8 mouse cellular contexts compared by ENCODE assay signal in genomic region chr5:76782414-76783103, GRCm38 (mm10).
A peak's percentile ranks its signal among the peaks of the same experiment; 100 is the strongest.
DNase-seq lines count a peak whose midpoint lies in the region; ATAC-seq and TF ChIP-seq lines count a peak whose summit lies in the region.

No protein-coding gene starts in this region.

- 0 out of 2 replicates have a peak, but pooled peaks have one; percentile 28 for ATAC-seq in kidney, embryonic 14.5 days (ENCODE audit: low FRiP score, low TSS enrichment)
- ATAC-seq in intestine, embryonic 15.5 days, result peak; percentile 72
- peak; percentile 83 for ATAC-seq in neural tube, embryonic 13.5 days (ENCODE audit: low read depth)

- WGBS in kidney, embryonic 14.5 days, result 56% methylated on average over 7 of the region's 7 CpGs
- 59% methylated on average over 7 of the region's 7 CpGs for WGBS in kidney, adult 2 months
- 41% methylated on average over 7 of the region's 7 CpGs for WGBS in intestine, embryonic 15.5 days
- 23% methylated on average over 7 of the region's 7 CpGs for WGBS in neural tube, embryonic 13.5 days

- no peak for TF ChIP-seq POLR2A in kidney, adult 2 months (IDR thresholded peaks at IDR 0.05; ENCODE audit: low read depth, low read length)
- no peak for TF ChIP-seq POLR2A in cortical plate, adult 2 months (IDR thresholded peaks at IDR 0.05; ENCODE audit: extremely low read depth, insufficient read depth, low read length)

- no peak overlapping the region for H3K4me2 ChIP-seq in kidney, embryonic 14.5 days (replicated peaks; ENCODE audit: low read depth, low read length)
- H3K4me2 ChIP-seq in intestine, embryonic 15.5 days (replicated peaks), result 0 out of 2 replicates have a peak overlapping the region, but pooled peaks have one; percentile 22
- H3K4me2 ChIP-seq in neural tube, embryonic 13.5 days, result peak overlapping the region; percentile 13; the same call in 1 of the 2 replicates

- no peaks in the 10 kb centered on the region for H3K36me3 ChIP-seq in kidney, embryonic 14.5 days (ENCODE audit: control insufficient read depth, insufficient read depth, low read length)
- H3K36me3 ChIP-seq in kidney, adult 2 months (ENCODE audit: control insufficient read depth, insufficient read depth, low read length), result no peaks in the 10 kb centered on the region
- H3K36me3 ChIP-seq in intestine, embryonic 15.5 days, result no peaks in the 10 kb centered on the region
- H3K36me3 ChIP-seq in neural tube, embryonic 13.5 days, result no peaks in the 10 kb centered on the region

- H3K9me3 ChIP-seq in kidney, embryonic 14.5 days (ENCODE audit: control insufficient read depth, low read length), result no peaks in the 10 kb centered on the region
- H3K9me3 ChIP-seq in intestine, embryonic 15.5 days, result no peaks in the 10 kb centered on the region
- H3K9me3 ChIP-seq in neural tube, embryonic 13.5 days, result no peaks in the 10 kb centered on the region

- H3K4me1 ChIP-seq in kidney, embryonic 14.5 days (ENCODE audit: control insufficient read depth, insufficient read depth, low read length), result no peaks in the 10 kb centered on the region
- no peaks in the 10 kb centered on the region for H3K4me1 ChIP-seq in kidney, adult 2 months (ENCODE audit: control insufficient read depth, insufficient read depth, low read length)
- H3K4me1 ChIP-seq in cortical plate, adult 2 months (ENCODE audit: control insufficient read depth, insufficient read depth, low read length), result peaks cover 4% of the 10 kb centered on the region; the same call in 1 of the 2 replicates
- 0 out of 2 replicates have a peak, but pooled peaks cover 5% of the 10 kb centered on the region for H3K4me1 ChIP-seq in intestine, embryonic 15.5 days (replicated peaks)
- peaks cover 41% of the 10 kb centered on the region for H3K4me1 ChIP-seq in neural tube, embryonic 13.5 days (replicated peaks)

- no peaks in the 10 kb centered on the region for H3K27me3 ChIP-seq in kidney, embryonic 14.5 days (ENCODE audit: control insufficient read depth, insufficient read depth, low read length)
- no peaks in the 10 kb centered on the region for H3K27me3 ChIP-seq in kidney, adult 2 months (replicated peaks; ENCODE audit: control insufficient read depth, insufficient read depth, low read length)
- no peaks in the 10 kb centered on the region for H3K27me3 ChIP-seq in intestine, embryonic 15.5 days (replicated peaks)
- no peaks in the 10 kb centered on the region for H3K27me3 ChIP-seq in neural tube, embryonic 13.5 days

- H3K27ac ChIP-seq in kidney, embryonic 14.5 days (ENCODE audit: low read depth, low read length), result no peak overlapping the region
- no peak overlapping the region for H3K27ac ChIP-seq in kidney, adult 2 months (ENCODE audit: insufficient read depth, low read depth, low read length)
- H3K27ac ChIP-seq in cortical plate, adult 2 months (ENCODE audit: insufficient read depth, low read length), result peak overlapping the region; percentile 55; the same call in 1 of the 2 replicates
- H3K27ac ChIP-seq in intestine, embryonic 15.5 days, result peak overlapping the region; percentile 60
- peak overlapping the region; percentile 91 for H3K27ac ChIP-seq in neural tube, embryonic 13.5 days (replicated peaks)

- H3K9ac ChIP-seq in kidney, embryonic 14.5 days (ENCODE audit: low read depth, low read length), result no peak overlapping the region
- H3K9ac ChIP-seq in intestine, embryonic 15.5 days, result no peak overlapping the region
- H3K9ac ChIP-seq in neural tube, embryonic 13.5 days, result peak overlapping the region; percentile 48; the same call in 1 of the 2 replicates

- no peak overlapping the region for H3K4me3 ChIP-seq in kidney, embryonic 14.5 days (ENCODE audit: low read length)
- H3K4me3 ChIP-seq in kidney, adult 2 months (ENCODE audit: insufficient read depth, low read depth, low read length), result no peak overlapping the region
- no peak overlapping the region for H3K4me3 ChIP-seq in cortical plate, adult 2 months (ENCODE audit: insufficient read depth, low read length)
- H3K4me3 ChIP-seq in intestine, embryonic 15.5 days (replicated peaks), result no peak overlapping the region
- H3K4me3 ChIP-seq in neural tube, embryonic 13.5 days, result no peak overlapping the region

- no peak for TF ChIP-seq CTCF in kidney, adult 2 months (conservative IDR thresholded peaks at IDR 0.05; ENCODE audit: insufficient read depth, insufficient read length, low read depth, low read length)
- TF ChIP-seq CTCF in cortical plate, adult 2 months (IDR thresholded peaks at IDR 0.05; ENCODE audit: extremely low read depth, insufficient read depth, low read length), result no peak

- DNase-seq in kidney, adult 2 months, result no peak
- no peak for DNase-seq in spleen, adult 18-20 months
- no peak for DNase-seq in thymus, postnatal 4 days
- DNase-seq in ovary, postnatal 14 days (ENCODE audit: low spot score), result no peak

Comparison
In these comparisons a context has a peak if more than half of its experiments do, and no peak if none do; other contexts are left out.
1. ATAC-seq: peak in every context shown above with its lines; median percentile 83 in neural tube, embryonic 13.5 days; 72 in intestine, embryonic 15.5 days; 28 in kidney, embryonic 14.5 days.
2. H3K27ac ChIP-seq: peak in cortical plate, adult 2 months (single experiment), intestine, embryonic 15.5 days (single experiment) and neural tube, embryonic 13.5 days (single experiment); none in kidney, embryonic 14.5 days (single experiment) and kidney, adult 2 months (single experiment).